Mouse (Mus musculus): ENCODE measurements around the gene Utp18. TPM values are rescaled to one million over a fixed set of nuclear protein-coding genes. Genes with fewer than 3 reads are reported as not detected.

The Utp18 gene
- total and polyA plus RNA-seq, 3 experiments = 63.4 to 111 TPM; not detected in 1

DNA sequence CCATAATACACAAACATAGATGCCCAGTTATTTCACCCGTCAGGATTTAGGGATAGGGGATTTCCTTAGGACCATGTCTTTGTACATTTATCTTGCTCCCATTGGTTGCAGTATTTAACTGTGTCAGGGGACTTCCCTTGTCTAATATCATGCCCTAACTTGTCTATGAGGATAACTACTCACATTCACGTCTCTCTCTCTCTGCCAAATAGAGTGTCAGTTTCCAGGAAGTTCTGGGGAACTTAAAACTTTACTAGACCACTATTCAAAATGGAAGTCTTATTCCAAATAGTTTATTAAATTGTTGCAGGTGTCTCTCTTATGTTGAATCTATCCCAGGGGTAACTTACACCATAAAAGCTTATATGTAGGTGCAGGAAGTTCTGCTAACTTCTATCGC is 26.0 kb upstream of the Utp18 start:
- no peak overlapping the region for H3K4me3 ChIP-seq (ENCODE audit: control insufficient read depth in 1 of 2, insufficient read depth in 1 of 2, low read depth in 2 of 2, low read length in 2 of 2)
- H3K4me1 ChIP-seq (ENCODE audit: control insufficient read depth in 1 of 2, insufficient read depth in 2 of 2, low read length in 2 of 2) = no peaks in the 10 kb centered on the region
- H3K27ac ChIP-seq (ENCODE audit: control insufficient read depth, low read depth, low read length) = no peak overlapping the region
- TF ChIP-seq ZNF384 (IDR thresholded peaks at IDR 0.05; ENCODE audit: low read depth, low read length) (no peak), ELF1 (IDR thresholded peaks at IDR 0.05; ENCODE audit: low read depth, low read length) (no peak), TCF12 (IDR thresholded peaks at IDR 0.05; ENCODE audit: low read depth, low read length) (no peak), RAD21 (IDR thresholded peaks at IDR 0.05; ENCODE audit: low read depth, low read length) (no peak), E2F4 (IDR thresholded peaks at IDR 0.05; ENCODE audit: borderline replicate concordance, low read depth, low read length) (no peak), POLR2AphosphoS5 (IDR thresholded peaks at IDR 0.05; ENCODE audit: borderline replicate concordance, low read depth, low read length) (no peak), EP300 (IDR thresholded peaks at IDR 0.05; ENCODE audit: low read depth in 1 of 2, low read length in 2 of 2) (no peak), JUND (IDR thresholded peaks at IDR 0.05; ENCODE audit: low read depth, low read length) (no peak), MYB (IDR thresholded peaks at IDR 0.05; ENCODE audit: low read depth, low read length) (no peak), NRF1 (IDR thresholded peaks at IDR 0.05; ENCODE audit: insufficient read depth, low read depth, low read length, poor library complexity, severe bottlenecking) (no peak), POLR2AphosphoS2 (IDR thresholded peaks at IDR 0.05; ENCODE audit: low read length) (no peak), UBTF (IDR thresholded peaks at IDR 0.05; ENCODE audit: borderline replicate concordance, insufficient read depth, low read depth, low read length) (no peak), HCFC1 (IDR thresholded peaks at IDR 0.05; ENCODE audit: low read depth, low read length) (no peak), SIN3A (IDR thresholded peaks at IDR 0.05; ENCODE audit: low read length) (no peak), TBP (IDR thresholded peaks at IDR 0.05; ENCODE audit: low read depth, low read length) (no peak), TAL1 (IDR thresholded peaks at IDR 0.05; ENCODE audit: low read length) (no peak), POLR2A (IDR thresholded peaks at IDR 0.05; ENCODE audit: control insufficient read depth in 1 of 2, insufficient read depth in 1 of 2, low read depth in 1 of 2, low read length in 2 of 2, poor library complexity in 1 of 2) (no peak), ZC3H11A (IDR thresholded peaks at IDR 0.05; ENCODE audit: low read depth, low read length) (no peak), ZMIZ1 (IDR thresholded peaks at IDR 0.05; ENCODE audit: low read depth, low read length) (no peak), ETS1 (IDR thresholded peaks at IDR 0.05; ENCODE audit: low read depth, low read length) (no peak)
- H3K27me3 ChIP-seq (ENCODE audit: control insufficient read depth in 1 of 2, insufficient read depth in 2 of 2, low read length in 2 of 2) = no peaks in the 10 kb centered on the region
- DNase-seq (ENCODE audit: low read depth, low spot score) = no peak
- H3K36me3 ChIP-seq (ENCODE audit: control insufficient read depth in 1 of 2, insufficient read depth in 2 of 2, low read length in 2 of 2) = peaks cover 4 to 69% of the 10 kb centered on the region in 2 experiments
- H3K79me2 ChIP-seq (ENCODE audit: control insufficient read depth, insufficient read depth, low read length, poor library complexity) = no peaks in the 10 kb centered on the region; the same call in 1 of the 2 replicates
- H3K9me3 ChIP-seq (replicated peaks; ENCODE audit: insufficient read depth, low read length) = no peaks in the 10 kb centered on the region
- H3K9ac ChIP-seq (ENCODE audit: control insufficient read depth, low read depth, low read length, poor library complexity, severe bottlenecking) = no peak overlapping the region

DNA sequence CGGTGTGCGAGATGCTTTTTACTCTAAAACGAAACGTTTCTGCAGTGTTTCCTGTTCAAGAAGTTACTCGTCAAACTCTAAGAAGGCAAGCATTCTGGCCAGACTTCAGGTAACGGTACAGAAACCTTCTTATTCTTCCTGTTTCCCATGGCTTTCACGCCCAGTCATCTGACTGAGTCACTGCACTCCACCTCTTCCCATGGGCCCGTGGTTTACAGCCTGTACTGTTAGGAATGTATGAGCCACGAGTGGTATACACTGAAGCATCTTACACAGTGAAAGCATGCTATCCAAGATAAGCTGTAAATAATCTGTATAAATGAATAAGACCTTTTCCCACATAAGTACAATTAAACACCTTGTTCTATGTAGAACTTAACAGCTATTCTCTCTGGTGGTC is 23.3 kb upstream of the Utp18 start:
- H3K9ac ChIP-seq (ENCODE audit: control insufficient read depth, low read depth, low read length, poor library complexity, severe bottlenecking) = no peak overlapping the region
- TF ChIP-seq RCOR1 (IDR thresholded peaks at IDR 0.05; ENCODE audit: low read depth, low read length) (no peak), TAL1 (IDR thresholded peaks at IDR 0.05; ENCODE audit: low read length) (no peak), POLR2AphosphoS5 (IDR thresholded peaks at IDR 0.05; ENCODE audit: borderline replicate concordance, low read depth, low read length) (no peak), POLR2AphosphoS2 (IDR thresholded peaks at IDR 0.05; ENCODE audit: low read length) (no peak), SMC3 (IDR thresholded peaks at IDR 0.05; ENCODE audit: low read depth, low read length) (no peak), MYB (IDR thresholded peaks at IDR 0.05; ENCODE audit: low read depth, low read length) (no peak), MXI1 (IDR thresholded peaks at IDR 0.05; ENCODE audit: low read depth, low read length) (no peak), MAFK (IDR thresholded peaks at IDR 0.05; ENCODE audit: borderline replicate concordance, low read depth, low read length) (no peak), GATA1 (IDR thresholded peaks at IDR 0.05; ENCODE audit: low read depth, low read length) (no peak), KAT2A (conservative IDR thresholded peaks at IDR 0.05; ENCODE audit: low read depth, low read length) (no peak)
- no peaks in the 10 kb centered on the region for H3K27me3 ChIP-seq (ENCODE audit: control insufficient read depth in 1 of 2, insufficient read depth in 2 of 2, low read length in 2 of 2)
- H3K27ac ChIP-seq (ENCODE audit: control insufficient read depth, low read depth, low read length) = no peak overlapping the region
- no peak overlapping the region for H3K4me3 ChIP-seq (ENCODE audit: control insufficient read depth in 1 of 2, insufficient read depth in 1 of 2, low read depth in 2 of 2, low read length in 2 of 2)
- no peaks in the 10 kb centered on the region; the same call in 1 of the 2 replicates for H3K79me2 ChIP-seq (ENCODE audit: control insufficient read depth, insufficient read depth, low read length, poor library complexity)
- H3K9me3 ChIP-seq (replicated peaks; ENCODE audit: insufficient read depth, low read length) = no peaks in the 10 kb centered on the region
- DNase-seq (ENCODE audit: low read depth, low spot score) = no peak
- peaks cover 0 to 65% of the 10 kb centered on the region in 2 experiments; a peak in 2 of 4 replicates for H3K36me3 ChIP-seq (ENCODE audit: control insufficient read depth in 1 of 2, insufficient read depth in 2 of 2, low read length in 2 of 2)
- H3K4me1 ChIP-seq (ENCODE audit: control insufficient read depth in 1 of 2, insufficient read depth in 2 of 2, low read length in 2 of 2) = no peaks in the 10 kb centered on the region
